Mouse (Mus musculus) ES-Bruce4 (cell line): ENCODE measurements around the gene Shank2. TPM values are rescaled to one million over a fixed set of nuclear protein-coding genes. Genes with fewer than 3 reads are reported as not detected.
A peak's percentile ranks its signal among the peaks of the same experiment; 100 is the strongest.

Experiments used
- H3K27ac ChIP-seq: 2 replicates; pipeline ENCODE4 v1.5.1; 2012; ENCODE audit warnings: low read length, inconsistent platforms; ENCODE audit not compliant: insufficient read depth
- H3K27me3 ChIP-seq: 2 replicates; pipeline ENCODE4 v1.6.1; 2012; ENCODE audit warnings: mild to moderate bottlenecking, low read length, inconsistent platforms; ENCODE audit not compliant: control insufficient read depth, poor library complexity, insufficient read depth, severe bottlenecking
- H3K36me3 ChIP-seq: 2 replicates; pipeline ENCODE4 v1.6.1; 2012; ENCODE audit warnings: inconsistent platforms, mild to moderate bottlenecking, low read length, moderate library complexity; ENCODE audit not compliant: control insufficient read depth, poor library complexity, insufficient read depth, severe bottlenecking
- H3K4me1 ChIP-seq: one replicate; pipeline ENCODE4 v1.8.1; 2011; ENCODE audit warnings: low read length; ENCODE audit not compliant: control insufficient read depth, insufficient read depth
- H3K4me3 ChIP-seq: 2 replicates; pipeline ENCODE4 v1.5.1; 2011; ENCODE audit warnings: low read depth, mild to moderate bottlenecking, low read length
- H3K9ac ChIP-seq: 2 replicates; pipeline ENCODE4 v1.6.1; 2012; ENCODE audit warnings: low read depth, mild to moderate bottlenecking, inconsistent platforms; ENCODE audit not compliant: poor library complexity, severe bottlenecking
- H3K9me3 ChIP-seq: replicated peaks from 2 replicates; pipeline ENCODE4 v1.6.1; 2012; ENCODE audit warnings: mild to moderate bottlenecking, low read length, inconsistent platforms; ENCODE audit not compliant: control insufficient read depth, poor library complexity, insufficient read depth, severe bottlenecking
- CTCF ChIP-seq: IDR thresholded peaks from one replicate; pipeline ENCODE4 v1.8.1; 2011; ENCODE audit warnings: low read depth, low read length
- EP300 ChIP-seq: IDR thresholded peaks from 2 replicates; pipeline ENCODE4 v1.6.1; 2011; ENCODE audit warnings: low read depth, low read length; ENCODE audit not compliant: insufficient read depth
- POLR2A ChIP-seq: IDR thresholded peaks from one replicate; pipeline ENCODE4 v1.8.1; 2011; ENCODE audit warnings: low read length; ENCODE audit not compliant: insufficient read depth
- polyA plus RNA-seq: library from polyadenylated mRNA; stranded (reverse); fragments of >200 nt; gene quantifications from 2 replicates; pipeline ENCODE4 v1.2.4, GENCODE M21; 2011; ENCODE audit warnings: low read depth; ENCODE audit not compliant: missing spikeins, insufficient read depth, insufficient read length

Shank2 gene
- polyA plus RNA-seq, 1 experiment: 0.72 TPM

- no peak overlapping the region for H3K4me3 ChIP-seq
- no peak overlapping the region for H3K9ac ChIP-seq
- H3K27ac ChIP-seq: no peak overlapping the region
- H3K27me3 ChIP-seq: no peaks in the 10 kb centered on the region
- no peak for TF ChIP-seq CTCF
- no peak for TF ChIP-seq EP300
- H3K9me3 ChIP-seq: no peaks in the 10 kb centered on the region
- no peaks in the 10 kb centered on the region for H3K4me1 ChIP-seq
- H3K36me3 ChIP-seq: no peaks in the 10 kb centered on the region
Observed at GRCm38 (mm10) chr7:144266745-144267144, 265.0 kb downstream of the Shank2 start.

GRCm38 (mm10) chr7:144268329-144268728 is 266.6 kb downstream of the Shank2 start:
- Histone ChIP-seq H3K27ac (no peak overlapping the region), H3K27me3 (no peaks in the 10 kb centered on the region), H3K4me1 (no peaks in the 10 kb centered on the region), H3K36me3 (no peaks in the 10 kb centered on the region), H3K9me3 (no peaks in the 10 kb centered on the region), H3K9ac (no peak overlapping the region), H3K4me3 (no peak overlapping the region)
- no peak for TF ChIP-seq CTCF
- no peak for TF ChIP-seq POLR2A
- TF ChIP-seq EP300: no peak

DNA sequence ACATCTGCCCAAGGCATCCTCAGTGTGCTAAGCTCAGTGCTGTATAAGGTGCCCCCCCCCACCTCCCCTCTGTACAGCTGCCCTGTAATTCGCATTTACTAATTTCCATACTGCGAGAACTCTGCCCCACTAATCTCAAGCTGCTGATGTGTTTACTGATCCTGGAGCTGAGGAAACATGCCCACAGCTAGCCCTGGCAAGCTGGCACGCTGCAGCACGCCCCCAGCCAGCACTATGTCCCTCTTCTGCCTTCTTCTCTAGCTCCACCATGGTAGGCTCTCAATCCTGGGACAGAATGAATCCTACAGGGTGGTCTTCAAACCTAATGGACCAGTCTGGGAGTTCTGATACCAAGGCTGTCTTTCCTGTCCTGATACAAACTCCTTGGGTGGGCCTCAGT is 267.1 kb downstream of the Shank2 start:
- Histone ChIP-seq H3K9ac (no peak overlapping the region), H3K4me1 (no peaks in the 10 kb centered on the region), H3K27ac (no peak overlapping the region), H3K36me3 (no peaks in the 10 kb centered on the region), H3K27me3 (no peaks in the 10 kb centered on the region), H3K4me3 (no peak overlapping the region), H3K9me3 (no peaks in the 10 kb centered on the region)
- TF ChIP-seq CTCF: no peak
- no peak for TF ChIP-seq POLR2A
- TF ChIP-seq EP300: no peak

DNA sequence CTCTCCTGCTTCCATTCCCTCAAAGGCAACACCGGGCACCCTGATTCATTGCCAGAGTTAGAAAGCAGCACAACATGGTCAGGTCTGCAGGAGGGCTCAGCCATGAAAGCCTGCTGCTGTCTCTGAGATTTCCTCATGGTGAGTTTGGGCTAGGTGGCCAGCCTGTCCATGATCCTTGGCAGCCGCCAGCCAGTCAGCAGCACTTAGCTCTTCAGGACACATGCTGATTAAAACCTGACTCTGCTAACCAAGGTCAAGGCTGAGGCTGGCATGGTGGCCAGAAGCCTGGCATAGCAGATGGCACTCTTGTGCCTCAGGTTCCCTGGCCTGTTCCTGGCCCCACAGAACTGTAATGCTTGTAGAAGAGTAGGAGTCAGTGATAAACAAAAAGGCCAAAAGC is 269.3 kb downstream of the Shank2 start:
- TF ChIP-seq EP300 (no peak), CTCF (no peak), POLR2A (no peak)
- H3K27ac ChIP-seq: no peak overlapping the region
- H3K9ac ChIP-seq: no peak overlapping the region
- no peaks in the 10 kb centered on the region for H3K4me1 ChIP-seq
- H3K9me3 ChIP-seq: no peaks in the 10 kb centered on the region
- no peaks in the 10 kb centered on the region for H3K36me3 ChIP-seq
- no peaks in the 10 kb centered on the region for H3K27me3 ChIP-seq
- no peak overlapping the region for H3K4me3 ChIP-seq

DNA sequence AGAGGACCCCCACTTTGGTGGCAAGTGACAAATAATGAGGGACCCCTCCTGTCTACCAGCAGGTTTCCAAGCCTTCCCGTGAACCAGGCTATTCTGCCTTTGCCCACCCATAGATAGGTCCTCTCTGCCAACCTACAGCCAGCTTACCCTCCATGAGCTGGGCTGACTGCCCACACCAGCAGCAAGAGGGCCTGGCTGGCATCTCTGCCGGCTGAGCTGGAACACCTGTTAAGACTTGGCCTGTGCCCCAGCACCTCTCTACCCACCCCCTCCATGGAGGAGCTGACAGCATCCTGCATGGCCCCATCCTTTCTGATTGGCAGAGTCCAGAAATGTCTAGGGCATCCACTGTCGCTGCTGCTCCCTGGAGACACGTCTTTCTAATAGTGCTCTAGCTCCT is 277.0 kb downstream of the Shank2 start:
- Histone ChIP-seq H3K36me3 (no peaks in the 10 kb centered on the region), H3K4me1 (no peaks in the 10 kb centered on the region), H3K27me3 (no peaks in the 10 kb centered on the region), H3K27ac (no peak overlapping the region), H3K9me3 (no peaks in the 10 kb centered on the region), H3K9ac (no peak overlapping the region), H3K4me3 (no peak overlapping the region)
- TF ChIP-seq CTCF (no peak), POLR2A (no peak), EP300 (no peak)

GRCm38 (mm10) chr7:144283701-144284100 is 282.0 kb downstream of the Shank2 start:
- Histone ChIP-seq H3K27ac (no peak overlapping the region), H3K9ac (peak overlapping the region; percentile 32; the same call in 1 of the 2 replicates), H3K36me3 (no peaks in the 10 kb centered on the region), H3K9me3 (no peaks in the 10 kb centered on the region), H3K27me3 (no peaks in the 10 kb centered on the region), H3K4me1 (no peaks in the 10 kb centered on the region), H3K4me3 (peak overlapping the region; percentile 64)
- TF ChIP-seq EP300: no peak
- TF ChIP-seq POLR2A: no peak
- no peak for TF ChIP-seq CTCF
